Mouse (Mus musculus) kidney, postnatal 4 days (tissue): ENCODE data around the gene Gnat1.

Experiments used
- DNase-seq, 2 experiments: peaks; one replicate each; pipeline ENCODE4 v3.0.0; 2021; ENCODE audit warnings: mixed read lengths in 2 of 2

The Gnat1 gene

GRCm38 (mm10) chr9:107679501-107679900 lies at the start of gene Gnat1:
TSS of gene Gnat1 (minus strand) at chr9:107679712.
- DNase-seq = no peak

GRCm38 (mm10) chr9:107728919-107729670 lies 49.6 kb upstream of the Gnat1 start:
- DNase-seq = no peak

GRCm38 (mm10) chr9:107727041-107727440 lies 47.5 kb upstream of the Gnat1 start:
- peak in 1 of 2 experiments; percentile 41 for DNase-seq

GRCm38 (mm10) chr9:107724796-107725195 lies 45.3 kb upstream of the Gnat1 start:
- DNase-seq = no peak

GRCm38 (mm10) chr9:107723794-107724531 lies 44.5 kb upstream of the Gnat1 start:
- peak; percentile 73 to 83 for DNase-seq

- DNase-seq = peak in 1 of 2 experiments; percentile 46
Measured at GRCm38 (mm10) chr9:107723292-107723691, 43.8 kb upstream of the Gnat1 start.

- DNase-seq = no peak
Measured at GRCm38 (mm10) chr9:107718781-107719540, 39.4 kb upstream of the Gnat1 start.

- peak; percentile 57 to 73 for DNase-seq
Measured at GRCm38 (mm10) chr9:107716951-107717350, 37.4 kb upstream of the Gnat1 start.

GRCm38 (mm10) chr9:107715632-107716031 lies 36.1 kb upstream of the Gnat1 start:
- no peak for DNase-seq

- peak; percentile 81 to 87 for DNase-seq
Measured at GRCm38 (mm10) chr9:107714221-107714952, 34.9 kb upstream of the Gnat1 start.

- peak; percentile 88 to 94 for DNase-seq
Measured at GRCm38 (mm10) chr9:107709697-107710483, 30.4 kb upstream of the Gnat1 start, which contains the start of gene Sema3f. TSS of gene Sema3f (minus strand) at chr9:107710475.

- no peak for DNase-seq
Measured at GRCm38 (mm10) chr9:107709096-107709696, 29.7 kb upstream of the Gnat1 start.

- no peak for DNase-seq
Measured at GRCm38 (mm10) chr9:107708439-107709095, 29.1 kb upstream of the Gnat1 start.

GRCm38 (mm10) chr9:107707701-107708438 lies 28.4 kb upstream of the Gnat1 start:
- peak; percentile 52 to 60 for DNase-seq

- peak; percentile 52 to 55 for DNase-seq
Measured at GRCm38 (mm10) chr9:107706781-107707211, 27.3 kb upstream of the Gnat1 start.

- DNase-seq = peak in 1 of 2 experiments; percentile 48
Measured at GRCm38 (mm10) chr9:107703337-107704122, 24.0 kb upstream of the Gnat1 start.

- peak; percentile 36 to 52 for DNase-seq
Measured at GRCm38 (mm10) chr9:107702606-107703185, 23.2 kb upstream of the Gnat1 start.

GRCm38 (mm10) chr9:107701594-107701993 lies 22.1 kb upstream of the Gnat1 start:
- DNase-seq = peak; percentile 82 to 89
